Mouse (Mus musculus): ENCODE results near the gene Vasn.

Gene Vasn

GRCm38 (mm10) chr16:4606431-4607084 is 33.2 kb upstream of the Vasn start:
- no peak for DNase-seq (ENCODE audit: low read depth, low spot score)

- peak; percentile 50 for DNase-seq (ENCODE audit: low read depth, low spot score)
These were observed 31.8 kb upstream of the Vasn start for GRCm38 (mm10) chr16:4607818-4608531.

GRCm38 (mm10) chr16:4608532-4609059 is 31.1 kb upstream of the Vasn start:
- DNase-seq (ENCODE audit: low read depth, low spot score), result no peak

- no peak for DNase-seq (ENCODE audit: low read depth, low spot score)
These were observed 28.5 kb upstream of the Vasn start for GRCm38 (mm10) chr16:4611193-4611592.

GRCm38 (mm10) chr16:4611676-4612075 is 28.1 kb upstream of the Vasn start:
- DNase-seq (ENCODE audit: low read depth, low spot score), result no peak

- DNase-seq (ENCODE audit: low read depth, low spot score), result no peak
These were observed 26.0 kb upstream of the Vasn start for GRCm38 (mm10) chr16:4613736-4614135.

- no peak for DNase-seq (ENCODE audit: low read depth, low spot score)
These were observed 25.1 kb upstream of the Vasn start for GRCm38 (mm10) chr16:4614639-4615038.

GRCm38 (mm10) chr16:4615297-4615696 is 24.4 kb upstream of the Vasn start:
- no peak for DNase-seq (ENCODE audit: low read depth, low spot score)

- DNase-seq (ENCODE audit: low read depth, low spot score), result no peak
These were observed 22.9 kb upstream of the Vasn start for GRCm38 (mm10) chr16:4616829-4617228.

GRCm38 (mm10) chr16:4624074-4624473 is 15.7 kb upstream of the Vasn start:
- DNase-seq (ENCODE audit: low read depth, low spot score), result no peak

- peak; percentile 86 for DNase-seq (ENCODE audit: low read depth, low spot score)
These were observed 15.1 kb upstream of the Vasn start, which contains the start of gene Pam16 for GRCm38 (mm10) chr16:4624481-4625110. Pam16 (minus strand) TSS chr16:4624988.

- no peak for DNase-seq (ENCODE audit: low read depth, low spot score)
These were observed 12.6 kb upstream of the Vasn start for GRCm38 (mm10) chr16:4627105-4627504.

GRCm38 (mm10) chr16:4628898-4629419 is 10.8 kb upstream of the Vasn start:
- DNase-seq (ENCODE audit: low read depth, low spot score), result no peak

GRCm38 (mm10) chr16:4629950-4630349 is 9.8 kb upstream of the Vasn start:
- no peak for DNase-seq (ENCODE audit: low read depth, low spot score)

- no peak for DNase-seq (ENCODE audit: low read depth, low spot score)
These were observed 7.7 kb upstream of the Vasn start for GRCm38 (mm10) chr16:4632050-4632449.

GRCm38 (mm10) chr16:4633661-4634060 is 6.1 kb upstream of the Vasn start:
- no peak for DNase-seq (ENCODE audit: low read depth, low spot score)

- DNase-seq (ENCODE audit: low read depth, low spot score), result no peak
These were observed 5.1 kb upstream of the Vasn start for GRCm38 (mm10) chr16:4634681-4635080.

GRCm38 (mm10) chr16:4635760-4636159 is 4.0 kb upstream of the Vasn start:
- no peak for DNase-seq (ENCODE audit: low read depth, low spot score)

GRCm38 (mm10) chr16:4638891-4639390 is 800 bp upstream of the Vasn start:
- DNase-seq (ENCODE audit: low read depth, low spot score), result no peak

GRCm38 (mm10) chr16:4640267-4641005 is 695 bp downstream of the Vasn start:
- no peak for DNase-seq (ENCODE audit: low read depth, low spot score)

GRCm38 (mm10) chr16:4641119-4641838 is 1.5 kb downstream of the Vasn start:
- DNase-seq (ENCODE audit: low read depth, low spot score), result no peak

All from WW6 (cell line).